Mouse (Mus musculus) right cerebral cortex, postnatal 36 days (tissue): ENCODE data around the gene 1700109H08Rik.
"Not testable (repeated sequence)": the region's sequence is repeated elsewhere in the genome, so short reads cannot be mapped to it uniquely, and the experiment has no call there.

ENCODE experiments used
- DNase-seq, 2 experiments: peaks; one replicate each; pipeline ENCODE4 v3.0.0; 2022; ENCODE audit warnings: low spot score in 2 of 2, mixed read lengths in 1 of 2

1700109H08Rik gene

GRCm38 (mm10) chr5:3571266-3571665, at the start of gene 1700109H08Rik:
1700109H08Rik (plus strand) TSS chr5:3571566.
- no peak for DNase-seq

GRCm38 (mm10) chr5:3521741-3522140, 49.6 kb upstream of the 1700109H08Rik start:
- no peak for DNase-seq

- DNase-seq = no peak
Measured at GRCm38 (mm10) chr5:3522826-3523225, 48.5 kb upstream of the 1700109H08Rik start.

- no peak for DNase-seq
Measured at GRCm38 (mm10) chr5:3527041-3527691, 44.2 kb upstream of the 1700109H08Rik start.

- DNase-seq = no peak
Measured at GRCm38 (mm10) chr5:3529585-3530189, 41.7 kb upstream of the 1700109H08Rik start.

GRCm38 (mm10) chr5:3532048-3532447, 39.3 kb upstream of the 1700109H08Rik start:
- DNase-seq = not testable (repeated sequence)

- DNase-seq = no peak
Measured at GRCm38 (mm10) chr5:3536592-3537212, 34.7 kb upstream of the 1700109H08Rik start.

GRCm38 (mm10) chr5:3538505-3539472, 32.6 kb upstream of the 1700109H08Rik start:
- DNase-seq = no peak

GRCm38 (mm10) chr5:3541871-3542270, 29.5 kb upstream of the 1700109H08Rik start:
- no peak for DNase-seq

GRCm38 (mm10) chr5:3543629-3544479, 27.5 kb upstream of the 1700109H08Rik start, which contains the start of gene Fam133b:
Fam133b (plus strand) TSS chr5:3543833.
- DNase-seq = peak; percentile 91

- no peak for DNase-seq
Measured at GRCm38 (mm10) chr5:3544480-3544769, 26.9 kb upstream of the 1700109H08Rik start.

GRCm38 (mm10) chr5:3546226-3546625, 25.1 kb upstream of the 1700109H08Rik start:
- no peak for DNase-seq

- no peak for DNase-seq
Measured at GRCm38 (mm10) chr5:3551481-3551880, 19.9 kb upstream of the 1700109H08Rik start.

GRCm38 (mm10) chr5:3554198-3554597, 17.2 kb upstream of the 1700109H08Rik start:
- no peak for DNase-seq

GRCm38 (mm10) chr5:3574825-3575224, 3.5 kb downstream of the 1700109H08Rik start:
- no peak for DNase-seq

- DNase-seq = no peak
Measured at GRCm38 (mm10) chr5:3577939-3578338, 6.6 kb downstream of the 1700109H08Rik start.

- DNase-seq = no peak
Measured at GRCm38 (mm10) chr5:3579066-3579465, 7.7 kb downstream of the 1700109H08Rik start.

GRCm38 (mm10) chr5:3595693-3596398, 24.5 kb downstream of the 1700109H08Rik start, which contains the start of gene Pex1:
Pex1 (plus strand) TSS chr5:3596066.
- DNase-seq = peak; percentile 93 to 96

GRCm38 (mm10) chr5:3596399-3596766, 25.0 kb downstream of the 1700109H08Rik start, which contains the start of gene Rbm48:
Rbm48 (minus strand) TSS chr5:3596585.
- DNase-seq = peak; percentile 80 to 81

- DNase-seq = no peak
Measured at GRCm38 (mm10) chr5:3597171-3597570, 25.8 kb downstream of the 1700109H08Rik start.
